Mouse (Mus musculus): ENCODE measurements at regions not wholly inside any gene's neighbourhood (a gene's known extent, or its start where the extent isn't known, plus 50 kb on each side); places are given as distances from the start of the nearest gene placed in this dataset.

- no peak for TF ChIP-seq CTCF (IDR thresholded peaks at IDR 0.05; ENCODE audit: borderline replicate concordance, extremely low read depth, insufficient read depth, insufficient read length)
- TF ChIP-seq POLR2A (IDR thresholded peaks at IDR 0.05; ENCODE audit: borderline replicate concordance, extremely low read depth, insufficient read depth, insufficient read length, poor library complexity, severe bottlenecking), result no peak
These were observed 76.4 kb downstream of the Ackr3 start for GRCm38 (mm10) chr1:90280227-90280626.
